Mouse (Mus musculus): Measurements from ENCODE around the gene Xkrx.
"Not testable (repeated sequence)": the region's sequence is repeated elsewhere in the genome, so short reads cannot be mapped to it uniquely, and the experiment has no call there.

The Xkrx gene

GRCm38 (mm10) chrX:134162043-134162720 lies at the start of gene Xkrx:
Xkrx (minus strand) TSS chrX:134162076.
- peak; percentile 23 for DNase-seq (ENCODE audit: low read depth, low spot score)

- peak; percentile 14 for DNase-seq (ENCODE audit: low read depth, low spot score)
These were observed 49.3 kb upstream of the Xkrx start for GRCm38 (mm10) chrX:134211151-134211642.

GRCm38 (mm10) chrX:134208491-134208890 lies 46.6 kb upstream of the Xkrx start:
- DNase-seq (ENCODE audit: low read depth, low spot score), result no peak

- not testable (repeated sequence) for DNase-seq (ENCODE audit: low read depth, low spot score)
These were observed 25.3 kb upstream of the Xkrx start, which contains the start of gene Arl13a for GRCm38 (mm10) chrX:134187201-134187600. Arl13a (plus strand) TSS chrX:134187501.

GRCm38 (mm10) chrX:134174699-134175098 lies 12.8 kb upstream of the Xkrx start:
- DNase-seq (ENCODE audit: low read depth, low spot score), result no peak

GRCm38 (mm10) chrX:134170584-134170983 lies 8.7 kb upstream of the Xkrx start:
- no peak for DNase-seq (ENCODE audit: low read depth, low spot score)

- DNase-seq (ENCODE audit: low read depth, low spot score), result no peak
These were observed 1.6 kb upstream of the Xkrx start for GRCm38 (mm10) chrX:134163484-134163883.

- no peak for DNase-seq (ENCODE audit: low read depth, low spot score)
These were observed 950 bp upstream of the Xkrx start for GRCm38 (mm10) chrX:134162826-134163225.

- no peak for DNase-seq (ENCODE audit: low read depth, low spot score)
These were observed 1.4 kb downstream of the Xkrx start for GRCm38 (mm10) chrX:134160442-134160841.

- DNase-seq (ENCODE audit: low read depth, low spot score), result peak; percentile 5
These were observed 3.7 kb downstream of the Xkrx start for GRCm38 (mm10) chrX:134158151-134158550.

GRCm38 (mm10) chrX:134141986-134142385 lies 19.9 kb downstream of the Xkrx start:
- DNase-seq (ENCODE audit: low read depth, low spot score), result no peak

- no peak for DNase-seq (ENCODE audit: low read depth, low spot score)
These were observed 20.3 kb downstream of the Xkrx start for GRCm38 (mm10) chrX:134141551-134141950.

GRCm38 (mm10) chrX:134140024-134140423 lies 21.9 kb downstream of the Xkrx start:
- DNase-seq (ENCODE audit: low read depth, low spot score), result no peak

GRCm38 (mm10) chrX:134133821-134134220 lies 28.1 kb downstream of the Xkrx start:
- DNase-seq (ENCODE audit: low read depth, low spot score), result peak; percentile 6

GRCm38 (mm10) chrX:134132295-134132694 lies 29.6 kb downstream of the Xkrx start:
- peak; percentile 24 for DNase-seq (ENCODE audit: low read depth, low spot score)

- DNase-seq (ENCODE audit: low read depth, low spot score), result no peak
These were observed 33.3 kb downstream of the Xkrx start for GRCm38 (mm10) chrX:134128549-134128948.

- no peak for DNase-seq (ENCODE audit: low read depth, low spot score)
These were observed 45.5 kb downstream of the Xkrx start for GRCm38 (mm10) chrX:134116417-134116816.

- no peak for DNase-seq (ENCODE audit: low read depth, low spot score)
These were observed 50.1 kb downstream of the Xkrx start for GRCm38 (mm10) chrX:134111767-134112166.

- DNase-seq (ENCODE audit: low read depth, low spot score), result no peak
These were observed 59.2 kb downstream of the Xkrx start for GRCm38 (mm10) chrX:134102641-134103040.

All from R1 (cell line).